Mouse (Mus musculus): ENCODE results near the gene Ctla4.

Ctla4 gene

GRCm38 (mm10) chr1:60961080-60961479 is 74.3 kb downstream of the Ctla4 start:
- peak; percentile 89 for DNase-seq (ENCODE audit: low read depth, low spot score)

GRCm38 (mm10) chr1:60962095-60962494 is 75.3 kb downstream of the Ctla4 start:
- DNase-seq (ENCODE audit: low read depth, low spot score), result no peak

All from 3T3-L1 (cell line).